Mouse (Mus musculus) heart, postnatal 14 days (tissue): ENCODE results near the gene Cmtm3. TPM values are rescaled to one million over a fixed set of nuclear protein-coding genes. Genes with fewer than 3 reads are reported as not detected.
A peak's percentile ranks its signal among the peaks of the same experiment; 100 is the strongest.

Experiments
- DNase-seq, 2 experiments: peaks; one replicate each; pipeline ENCODE4 v3.0.0; 2021 to 2022
- intact Hi-C: fragments of 180-260 bp; cut with DNase I; formaldehyde crosslinking; loops from one replicate; pipeline ENCODE4 v1.15.1; 2025
- total RNA-seq, 2 experiments: library from RNA; stranded (reverse); gene quantifications; 2 replicates each; pipeline ENCODE4 v1.2.3; 2021

The Cmtm3 gene
- total RNA-seq, 2 experiments from 2014 or later, result 31.4 to 31.5 TPM

DNA sequence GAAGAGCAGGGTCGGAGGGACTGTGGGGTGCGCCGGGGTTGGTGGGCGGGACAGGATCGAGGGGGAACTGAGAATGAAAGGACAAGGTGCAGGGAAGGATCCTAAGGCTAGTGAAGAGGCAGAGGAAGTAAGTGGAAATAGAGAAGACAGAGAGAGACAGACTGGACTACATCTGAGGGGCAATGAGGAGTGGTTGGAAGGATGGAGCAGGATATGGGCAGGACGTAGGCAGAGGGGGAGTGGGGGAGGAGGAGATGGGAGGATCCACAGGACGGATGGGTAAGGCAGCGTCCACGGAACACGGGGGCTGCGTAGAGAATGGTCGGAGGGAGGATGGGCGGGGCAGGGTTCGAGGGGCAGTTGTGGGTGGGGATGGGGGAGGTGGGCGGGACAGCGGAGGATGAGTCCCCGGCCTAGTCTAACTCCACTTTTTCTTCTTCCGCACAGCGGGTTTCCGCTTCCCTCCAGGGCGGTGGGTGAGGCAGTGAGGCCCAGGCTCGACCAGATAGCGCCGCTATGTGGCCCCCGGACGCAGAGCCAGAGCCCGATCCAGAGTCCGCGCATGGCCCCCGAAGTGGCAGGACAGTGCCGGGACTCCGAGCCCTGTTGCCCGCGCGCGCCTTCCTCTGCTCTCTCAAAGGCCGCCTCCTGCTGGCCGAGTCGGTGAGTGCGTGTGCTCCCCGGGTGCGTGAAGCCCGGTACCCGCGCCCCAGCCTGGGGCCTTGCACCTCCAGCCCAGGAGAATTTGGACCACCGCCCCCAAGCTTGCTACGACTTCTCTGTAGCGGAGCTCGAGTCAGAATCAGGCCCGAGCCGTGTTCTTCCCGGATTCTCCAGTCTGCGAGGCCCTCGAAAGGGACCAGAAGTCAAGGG lies 1.3 kb downstream of the Cmtm3 start:
- intact Hi-C loops, result loop anchor here (2.0 to 5.0 kb wide), 3 partner anchors 90 to 193 kb away; partner anchors contain the start of genes Car7, Cklf and Nae1

GRCm38 (mm10) chr8:104341106-104341561 lies 1.9 kb downstream of the Cmtm3 start:
- DNase-seq, result peak; percentile 81 to 84
- intact Hi-C loops, result loop anchor here (2.0 to 5.0 kb wide), 3 partner anchors 90 to 194 kb away; partner anchors contain the start of genes Car7, Cklf and Nae1

More for the DNA sequence above, 1.3 kb downstream of the Cmtm3 start:
- peak; percentile 82 to 83 for DNase-seq

DNA sequence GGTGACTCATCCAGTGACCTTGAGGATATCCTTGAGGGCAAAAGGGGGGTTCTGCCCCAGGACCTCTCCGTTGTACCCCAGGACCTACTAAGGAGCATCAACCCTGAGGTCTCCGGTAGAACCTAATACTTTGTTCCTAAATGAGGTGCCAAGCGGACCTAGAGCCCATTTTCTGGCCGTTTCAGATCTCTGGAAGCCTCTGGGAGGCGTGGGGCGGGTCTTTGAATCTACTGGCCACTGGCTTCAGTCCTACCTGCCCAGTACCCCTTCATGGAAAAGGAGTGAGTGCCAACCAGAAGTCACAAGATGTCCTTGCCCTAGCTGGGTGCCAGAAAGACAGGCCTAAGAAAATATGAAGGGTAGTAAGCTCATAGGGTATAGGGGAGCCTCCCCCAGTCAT lies 2.5 kb downstream of the Cmtm3 start:
- DNase-seq, result no peak
- intact Hi-C loops, result loop anchor here (2.0 to 5.0 kb wide), 3 partner anchors 91 to 194 kb away; partner anchors contain the start of genes Car7, Cklf and Nae1

GRCm38 (mm10) chr8:104342426-104342825 lies 3.2 kb downstream of the Cmtm3 start:
- DNase-seq, result no peak

GRCm38 (mm10) chr8:104343957-104344356 lies 4.7 kb downstream of the Cmtm3 start:
- DNase-seq, result peak; percentile 90 to 93

More at GRCm38 (mm10) chr8:104342426-104342825, 3.2 kb downstream of the Cmtm3 start:
- intact Hi-C loops, result loop anchor here (5.0 kb wide), 2 partner anchors 190 to 195 kb away; partner anchors contain the start of genes Car7 and Nae1

DNA sequence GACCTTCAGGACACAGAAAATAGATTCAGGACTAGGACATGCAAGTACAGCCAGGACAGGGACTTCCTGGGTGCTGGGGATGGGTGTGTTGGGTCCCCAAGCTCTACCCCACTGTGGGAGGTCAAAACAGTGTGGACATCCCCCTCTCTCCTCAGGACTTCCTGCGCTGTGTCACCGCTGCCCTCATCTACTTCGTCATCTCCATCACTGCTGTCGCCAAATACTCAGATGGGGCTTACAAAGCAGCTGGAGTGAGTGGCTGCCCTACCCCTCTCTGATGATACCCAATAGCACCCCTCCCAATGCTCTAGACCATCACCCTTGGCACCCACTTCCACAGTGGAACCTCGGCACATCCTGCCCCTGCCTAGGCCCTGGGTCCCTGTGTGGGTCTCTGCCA lies 5.4 kb downstream of the Cmtm3 start:
- intact Hi-C loops, result loop anchor here (1.0 to 5.0 kb wide), 5 partner anchors 52 to 227 kb away; partner anchors contain the start of genes Car7, Dync1li2 and Nae1
- DNase-seq, result no peak

More at GRCm38 (mm10) chr8:104343957-104344356, 4.7 kb downstream of the Cmtm3 start:
- intact Hi-C loops, result loop anchor here (1.0 to 5.0 kb wide), 5 partner anchors 53 to 227 kb away; partner anchors contain the start of genes Car7, Dync1li2 and Nae1

DNA sequence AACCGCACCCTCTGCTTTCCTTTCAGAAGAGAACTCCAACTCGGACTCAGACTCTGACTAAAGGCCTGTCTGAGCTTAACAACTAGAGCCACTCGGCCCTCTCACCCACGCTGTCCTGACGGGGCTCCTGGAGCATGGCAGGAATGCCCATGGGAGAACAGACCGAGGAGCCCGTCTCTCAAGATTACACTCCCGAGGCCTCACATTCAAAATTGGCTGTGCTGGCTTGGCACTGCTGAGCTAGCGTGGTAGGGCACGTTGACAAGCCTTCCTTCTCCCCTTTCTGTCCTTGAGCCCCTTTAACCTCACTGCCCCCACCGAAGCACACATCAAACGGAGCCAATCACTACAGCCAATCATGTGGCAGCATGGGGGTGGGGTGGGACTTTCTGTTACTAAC lies 7.5 kb downstream of the Cmtm3 start:
- DNase-seq, result no peak
- intact Hi-C loops, result no loop called here

DNA sequence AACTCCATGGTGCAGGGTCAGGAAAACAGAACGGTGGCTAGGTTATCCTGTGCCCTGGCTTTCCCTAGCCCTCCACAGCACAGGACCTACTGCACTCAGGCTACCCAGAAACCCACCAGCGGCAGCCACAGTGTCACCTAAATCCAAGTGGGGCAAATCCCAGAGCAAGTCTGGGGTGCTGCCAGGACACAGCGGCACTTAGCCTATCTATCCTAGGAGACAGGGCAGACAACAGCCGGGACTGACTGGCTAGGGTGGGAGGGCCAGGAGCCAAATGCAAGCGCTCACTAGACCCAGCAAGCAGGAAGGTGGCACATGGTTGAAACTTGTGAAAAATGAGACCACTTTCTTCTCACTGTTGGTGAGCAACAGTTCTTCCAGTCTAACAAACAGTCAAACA lies 9.8 kb downstream of the Cmtm3 start:
- intact Hi-C loops, result no loop called here
- peak; percentile 41 to 58 for DNase-seq

DNA sequence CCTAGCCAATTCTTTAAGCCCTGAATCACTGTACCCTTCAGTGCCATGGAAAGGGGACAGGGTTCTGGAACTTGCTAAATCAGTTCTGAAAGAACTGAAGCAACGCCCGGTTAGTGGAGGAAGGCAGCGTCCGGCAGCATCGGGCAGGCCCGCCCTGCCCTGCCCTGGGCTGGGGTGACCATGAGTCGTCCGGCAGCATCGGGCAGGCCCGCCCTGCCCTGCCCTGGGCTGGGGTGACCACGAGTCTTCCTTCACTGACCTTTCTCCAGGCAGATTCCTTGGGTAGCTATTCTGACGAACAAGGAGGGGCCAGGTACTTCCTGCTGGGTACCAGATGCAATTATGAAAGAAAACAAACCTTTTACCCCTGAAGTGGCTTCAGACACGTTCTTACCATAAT lies 10.8 kb downstream of the Cmtm3 start:
- DNase-seq, result no peak
- intact Hi-C loops, result no loop called here

DNA sequence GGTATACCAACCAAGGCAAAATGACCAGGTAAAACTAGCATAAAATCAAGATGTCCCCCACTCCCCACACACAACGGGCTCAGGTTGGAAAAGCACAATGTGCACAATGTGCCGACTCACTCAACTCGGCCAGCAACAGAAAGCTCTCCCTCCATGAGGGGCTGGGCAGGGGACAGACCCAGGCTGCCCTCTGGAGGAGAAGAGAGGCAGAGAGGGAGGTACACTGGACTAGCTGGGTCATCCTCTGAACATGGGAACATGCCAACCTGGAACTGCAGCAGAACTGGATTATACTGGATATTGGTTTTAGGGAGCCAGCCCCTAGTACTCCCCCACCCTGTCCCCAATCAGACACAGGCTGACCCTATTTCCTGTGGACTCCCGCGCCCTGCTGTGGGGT lies 14.0 kb downstream of the Cmtm3 start:
- intact Hi-C loops, result no loop called here
- no peak for DNase-seq

DNA sequence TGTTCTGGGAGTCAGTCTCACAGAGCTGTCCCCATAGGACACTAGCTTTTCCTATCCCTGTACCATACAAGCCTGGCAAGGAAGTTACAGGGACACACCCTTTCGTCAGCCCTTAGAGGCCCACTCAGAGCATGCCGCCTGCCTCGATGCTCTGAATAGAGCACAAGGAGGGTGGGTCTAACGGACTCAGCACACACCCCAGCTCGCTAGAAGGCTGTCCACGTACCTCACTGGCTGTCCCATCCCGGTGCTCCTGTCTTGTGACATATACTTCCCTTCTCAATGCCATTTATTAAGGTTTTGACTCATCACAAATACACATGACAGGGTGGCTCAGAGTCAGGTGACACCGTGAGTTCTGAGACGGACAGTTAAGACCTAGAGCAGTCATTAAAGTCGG lies 15.3 kb downstream of the Cmtm3 start:
- DNase-seq, result no peak
- intact Hi-C loops, result no loop called here

- no peak for DNase-seq
- intact Hi-C loops, result no loop called here
These were observed 19.4 kb downstream of the Cmtm3 start for GRCm38 (mm10) chr8:104358637-104359036.

DNA sequence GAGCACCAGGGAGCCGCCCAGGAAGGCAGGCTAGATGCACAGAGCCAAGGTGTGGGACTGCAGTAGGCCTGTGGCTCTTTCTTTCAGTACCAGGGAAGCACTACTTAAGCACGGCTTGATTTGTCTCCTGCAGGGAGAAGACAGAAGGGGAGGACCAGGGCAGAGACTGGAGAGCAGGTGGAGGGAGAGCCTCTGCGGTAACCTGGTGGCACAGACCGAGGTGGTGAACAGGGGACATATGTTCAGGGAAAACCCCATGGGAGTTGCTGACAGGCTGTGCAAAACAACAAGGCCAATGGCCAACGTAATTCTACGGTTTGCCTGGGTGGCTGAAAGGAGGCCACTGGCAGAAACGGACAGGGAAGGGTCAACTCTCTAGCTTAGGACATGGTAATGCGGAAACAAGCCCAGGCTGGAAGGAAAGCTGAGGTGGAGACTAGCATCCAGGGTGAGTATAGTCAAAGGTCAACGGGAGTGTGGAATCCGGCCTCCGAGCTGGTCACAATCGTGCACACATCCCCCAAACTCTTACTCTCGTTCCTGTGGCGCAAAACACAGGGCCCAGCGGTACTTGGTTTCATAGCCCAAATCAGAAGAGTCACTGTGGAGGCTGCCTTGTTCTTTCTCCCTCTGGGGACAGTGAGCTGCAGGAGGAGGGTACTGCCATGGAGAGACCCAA lies 20.7 kb downstream of the Cmtm3 start:
- DNase-seq, result no peak
- intact Hi-C loops, result no loop called here

- intact Hi-C loops, result no loop called here
- DNase-seq, result no peak
These were observed 26.5 kb downstream of the Cmtm3 start for GRCm38 (mm10) chr8:104365695-104366094.

DNA sequence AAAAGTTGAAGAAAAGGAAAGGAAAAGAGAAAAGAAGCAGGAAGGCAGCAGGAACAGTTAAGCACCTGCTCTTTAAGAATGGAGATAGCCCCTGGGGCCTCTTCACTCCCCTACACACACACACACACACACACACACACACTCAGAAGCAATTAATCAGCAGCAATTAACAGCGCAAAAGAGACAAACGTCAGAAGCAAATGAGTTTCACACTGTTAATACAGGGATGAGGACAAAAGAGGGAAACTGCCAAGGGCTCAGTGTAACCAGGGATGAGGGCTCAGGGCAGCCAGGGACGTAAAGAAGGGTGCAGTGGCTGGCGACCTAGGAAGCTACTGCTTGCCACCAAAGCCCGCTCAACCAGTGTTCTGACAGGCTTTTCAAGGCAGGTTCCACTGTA lies 28.2 kb downstream of the Cmtm3 start:
- no peak for DNase-seq
- intact Hi-C loops, result no loop called here

GRCm38 (mm10) chr8:104369591-104369990 lies 30.4 kb downstream of the Cmtm3 start:
- no peak for DNase-seq
- intact Hi-C loops, result no loop called here

GRCm38 (mm10) chr8:104370071-104370470 lies 30.9 kb downstream of the Cmtm3 start:
- intact Hi-C loops, result no loop called here
- DNase-seq, result peak in 1 of 2 experiments; percentile 37

GRCm38 (mm10) chr8:104371121-104371520 lies 31.9 kb downstream of the Cmtm3 start:
- intact Hi-C loops, result no loop called here
- DNase-seq, result no peak

DNA sequence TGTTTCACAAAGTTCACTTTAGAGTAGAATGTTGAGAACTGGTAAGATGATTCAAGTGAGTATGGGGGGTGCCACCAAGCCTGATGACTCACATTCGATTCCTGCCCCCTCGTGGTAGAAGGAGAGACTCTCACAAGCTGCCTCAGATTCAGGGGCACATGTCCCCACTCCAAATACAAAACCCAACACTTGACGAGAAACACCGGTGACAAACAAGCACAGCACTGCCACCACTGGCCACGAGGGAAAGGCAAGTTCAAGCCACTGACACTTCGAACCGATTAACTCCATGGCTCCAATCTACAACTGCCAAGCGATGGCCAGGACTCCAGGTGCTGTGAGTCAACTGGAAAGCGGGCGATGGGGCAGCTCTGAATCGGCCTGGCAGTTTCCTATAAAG lies 34.6 kb downstream of the Cmtm3 start:
- intact Hi-C loops, result no loop called here
- DNase-seq, result no peak

DNA sequence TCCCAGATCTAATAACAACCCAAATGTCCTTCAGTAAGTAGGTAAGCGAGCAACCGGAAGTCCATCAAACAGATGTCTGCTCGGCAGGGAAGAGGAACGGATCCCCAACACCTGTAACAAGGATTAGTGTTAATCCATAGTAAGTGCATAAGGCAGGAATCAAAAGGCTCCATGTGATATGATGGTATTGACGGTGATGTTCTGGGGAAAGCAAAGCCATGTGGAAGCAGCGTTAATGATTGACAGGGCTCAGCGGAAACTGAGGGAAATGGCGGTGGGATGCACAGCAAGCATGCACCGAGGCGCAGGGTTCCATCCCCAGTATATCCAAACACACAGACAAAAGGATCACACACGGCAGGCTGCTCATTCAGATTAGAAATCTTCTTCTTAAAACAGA lies 35.1 kb downstream of the Cmtm3 start:
- no peak for DNase-seq
- intact Hi-C loops, result no loop called here
